Mouse (Mus musculus) cerebellum, adult 2 months (tissue): ENCODE results near the gene Fam45a.

Experiments used
- CTCF ChIP-seq: fragments of 200-500 bp; IDR thresholded peaks from 2 replicates; pipeline ENCODE4 v1.5.1; 2011; ENCODE audit warnings: low read depth, mild to moderate bottlenecking, control low read depth, low read length, moderate library complexity, borderline replicate concordance; ENCODE audit not compliant: insufficient read depth
- POLR2A ChIP-seq: fragments of 200-500 bp; IDR thresholded peaks from 2 replicates; pipeline ENCODE4 v1.6.1; 2011; ENCODE audit warnings: low read length, control low read depth, borderline replicate concordance; ENCODE audit not compliant: insufficient read depth

DNA sequence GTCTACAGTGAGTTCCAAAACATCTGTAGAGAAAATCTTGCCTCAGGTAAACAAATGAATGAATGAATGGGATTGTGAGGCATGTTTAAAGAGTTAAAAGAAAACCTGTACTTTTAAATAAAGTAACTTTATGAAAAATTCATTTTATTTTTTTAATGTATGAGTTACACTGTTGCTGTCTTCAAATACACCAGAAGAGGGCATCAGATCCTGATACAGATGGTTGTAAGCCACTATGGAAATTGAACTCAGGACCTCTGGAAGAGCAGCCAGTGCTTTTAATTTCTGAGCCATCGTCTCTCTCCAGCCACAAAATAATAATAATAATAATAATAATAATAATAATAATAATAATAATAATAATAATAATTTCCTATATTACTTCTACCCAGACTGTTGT lies 59.1 kb downstream of the Fam45a start:
- TF ChIP-seq CTCF, result no peak
- TF ChIP-seq POLR2A, result no peak
